Mouse (Mus musculus) regulatory T cell (primary cell): ENCODE data around the gene Col1a1.

Source experiments
- in situ Hi-C: fragments of 300-600 bp; cut with MboI, MseI; formaldehyde crosslinking; loops from one replicate; pipeline ENCODE4 v1.15.1; 2025; ENCODE audit warnings: high pct_unique_total_duplicates

The Col1a1 gene

DNA sequence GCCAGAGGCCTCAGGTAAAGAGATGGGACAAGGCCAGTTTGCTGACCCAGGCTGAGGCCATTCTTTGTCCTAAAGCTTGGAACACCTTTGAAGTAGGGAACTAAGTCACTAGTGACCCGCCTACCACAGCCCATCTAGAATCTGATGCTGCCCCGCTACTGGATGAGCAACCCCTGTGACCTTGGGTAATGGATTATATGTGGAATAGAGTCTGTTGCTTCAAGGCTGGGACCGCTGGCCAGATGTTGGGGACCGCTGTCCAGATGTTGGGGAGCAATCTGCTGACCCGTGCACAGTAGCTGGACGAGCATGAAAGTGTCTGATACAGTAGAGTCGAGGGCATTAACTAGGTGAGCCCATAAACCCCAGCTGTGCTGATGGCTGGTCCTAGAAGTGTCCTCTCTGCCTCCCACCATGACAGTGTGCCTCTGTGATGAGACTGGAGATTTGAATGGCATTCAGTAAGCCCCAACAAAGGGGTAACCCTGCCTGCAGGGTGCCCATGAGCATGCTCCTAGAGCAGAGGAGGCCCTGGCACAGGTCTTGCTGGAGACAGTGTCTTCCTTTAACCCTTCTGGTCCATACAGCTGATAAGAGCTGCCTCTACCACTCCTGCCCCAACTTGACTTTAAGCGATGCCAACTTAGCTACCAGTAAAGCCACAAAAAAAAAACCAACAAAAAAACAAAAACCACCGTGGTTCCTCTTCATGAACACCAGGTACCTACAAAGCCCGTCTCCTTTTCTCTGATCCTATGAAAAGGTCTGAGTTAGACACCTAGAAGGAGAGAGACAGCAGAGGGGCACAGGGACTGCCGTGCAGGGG lies 59.1 kb downstream of the Col1a1 start:
- in situ Hi-C loops: no loop called here

DNA sequence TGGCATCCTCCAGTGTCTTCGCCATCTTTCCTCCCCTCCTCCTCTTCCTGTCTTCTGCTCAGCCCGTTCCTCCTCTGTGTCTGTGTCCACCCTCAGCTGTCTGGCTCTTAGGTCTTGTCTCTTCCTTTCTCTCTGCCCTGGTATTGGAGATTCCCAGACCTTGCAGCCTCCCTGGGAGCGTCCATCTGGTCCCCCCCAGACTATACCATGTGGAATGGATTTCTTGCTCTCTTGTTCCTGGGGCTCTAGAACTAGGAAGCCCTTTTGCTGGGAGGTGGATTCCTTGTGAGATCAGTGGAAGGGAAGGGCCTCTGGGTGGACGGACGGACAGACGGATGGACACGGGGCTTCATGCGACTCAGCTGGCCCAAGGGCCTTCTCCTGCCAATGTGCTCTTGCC lies 60.1 kb downstream of the Col1a1 start:
- in situ Hi-C loops: no loop called here

- in situ Hi-C loops: no loop called here
These were observed 61.0 kb downstream of the Col1a1 start for GRCm38 (mm10) chr11:94996984-94997383.

DNA sequence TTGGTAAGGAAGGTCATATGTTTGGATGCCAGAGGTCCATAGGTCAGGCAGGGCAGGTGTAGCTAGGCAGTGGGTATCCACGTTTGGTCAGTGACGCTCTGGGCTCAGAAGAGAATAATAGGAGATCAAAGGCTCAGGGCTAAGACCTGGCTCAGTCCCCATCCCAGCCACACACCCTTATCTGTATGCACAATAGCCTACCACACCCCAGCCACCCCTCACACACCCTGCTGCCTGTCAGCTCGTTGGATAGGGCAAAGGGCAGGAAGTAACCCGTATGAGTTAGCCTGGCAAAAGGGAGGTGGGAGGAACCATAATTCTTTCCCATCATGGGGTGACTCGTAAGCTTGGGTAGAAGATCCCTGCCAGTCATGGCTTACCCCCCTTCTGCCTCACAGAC lies 61.6 kb downstream of the Col1a1 start:
- in situ Hi-C loops: no loop called here

DNA sequence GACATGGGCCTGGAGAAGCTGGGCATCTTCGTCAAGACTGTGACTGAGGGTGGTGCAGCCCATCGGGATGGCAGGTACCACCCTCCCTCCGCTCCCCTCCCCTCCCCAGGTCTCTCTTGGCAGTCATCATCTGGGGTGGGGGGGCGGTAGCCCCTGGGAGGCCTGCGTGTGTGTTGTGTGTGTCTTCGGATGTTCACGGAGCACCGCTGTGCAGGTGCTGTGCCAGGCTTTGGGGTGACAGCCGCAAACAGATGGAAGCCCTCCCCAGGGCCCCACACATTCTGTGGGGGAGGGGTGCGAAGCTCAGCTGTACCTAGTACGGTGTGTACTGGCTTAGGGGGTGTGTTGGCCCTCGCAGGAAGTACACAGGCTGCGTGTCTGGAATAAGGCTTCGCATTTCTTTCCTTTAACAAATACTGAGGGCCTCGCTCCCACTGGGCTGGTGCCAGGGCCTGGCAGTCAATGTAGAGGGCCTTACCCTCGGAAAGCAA lies 62.1 kb downstream of the Col1a1 start:
- in situ Hi-C loops: no loop called here

- in situ Hi-C loops: no loop called here
These were observed 64.1 kb downstream of the Col1a1 start for GRCm38 (mm10) chr11:95000128-95000527.

- in situ Hi-C loops: no loop called here
These were observed 64.5 kb downstream of the Col1a1 start for GRCm38 (mm10) chr11:95000548-95000947.

DNA sequence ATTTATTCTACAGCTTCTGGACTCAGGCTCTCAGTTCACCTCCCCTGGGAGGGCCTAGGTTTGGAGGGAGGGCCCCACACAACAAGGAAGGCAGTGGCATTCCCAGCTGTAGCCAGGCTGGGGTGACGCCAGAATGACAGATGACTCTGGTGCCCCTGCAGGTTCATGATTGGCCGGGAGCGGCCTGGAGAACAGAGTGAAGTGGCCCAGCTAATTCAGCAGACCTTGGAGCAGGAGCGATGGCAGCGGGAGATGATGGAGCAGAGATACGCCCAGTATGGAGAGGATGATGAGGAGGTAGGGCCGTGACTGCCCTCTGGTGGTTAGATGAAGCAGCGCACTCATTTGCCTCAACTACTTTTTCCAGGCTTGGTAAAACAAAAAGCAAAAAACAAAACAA lies 65.0 kb downstream of the Col1a1 start:
- in situ Hi-C loops: no loop called here

GRCm38 (mm10) chr11:95001584-95002347 lies 65.7 kb downstream of the Col1a1 start:
- in situ Hi-C loops: no loop called here
